Mouse (Mus musculus): ENCODE results near the gene Mylk.

DNA sequence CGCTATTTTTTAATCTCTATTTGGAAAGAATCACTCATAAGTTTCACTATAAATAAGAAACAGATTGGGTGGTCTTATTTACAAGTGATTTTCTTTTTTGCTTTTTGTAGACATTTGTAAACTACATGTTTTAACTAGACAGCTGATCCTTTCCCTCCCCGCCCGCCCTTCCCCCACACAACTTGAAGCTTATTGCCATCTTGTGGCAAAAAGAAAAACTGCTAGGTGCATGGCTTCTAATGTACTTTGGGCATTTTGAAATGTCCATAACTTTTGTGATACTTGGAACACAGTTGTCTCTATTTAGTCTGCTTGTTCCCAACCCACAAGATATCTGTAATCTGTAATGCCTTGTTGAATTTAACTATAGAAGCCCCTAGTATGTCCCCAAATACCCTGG, 33.5 kb upstream of the Mylk start:
- peak; percentile 38; the same call in 1 of the 2 replicates for TF ChIP-seq CTCF (IDR thresholded peaks at IDR 0.05; ENCODE audit: extremely low read depth, insufficient read length, insufficient replicate concordance, low read depth, low read length)
- TF ChIP-seq POLR2A (IDR thresholded peaks at IDR 0.05; ENCODE audit: low read depth, low read length), result no peak

Measured in small intestine, adult 2 months (tissue).